Comparison of ENCODE assay signal across 8 mouse cellular contexts in the genomic region with DNA sequence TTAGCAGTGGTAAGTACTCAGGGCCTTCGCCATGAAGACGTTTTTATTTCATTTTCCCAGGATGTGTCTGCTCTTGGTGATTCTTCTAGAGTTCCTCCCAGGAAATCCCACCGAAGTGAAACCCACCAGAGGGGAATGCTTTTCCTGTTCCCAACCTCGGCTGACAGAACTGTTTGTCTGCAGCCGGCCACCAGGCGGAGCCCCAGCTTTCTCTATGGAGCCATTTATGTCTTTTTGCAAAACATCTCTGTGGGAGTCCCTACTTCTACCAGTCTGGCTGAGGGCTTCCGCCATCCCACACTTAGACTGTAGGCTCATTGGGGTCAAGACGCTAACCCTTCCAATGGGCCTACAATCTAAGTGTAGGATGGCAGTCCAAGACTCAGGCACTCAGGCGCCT. TPM values are rescaled to one million over a fixed set of nuclear protein-coding genes. Genes with fewer than 3 reads are reported as not detected.
A peak's percentile ranks its signal among the peaks of the same experiment; 100 is the strongest.
DNase-seq lines count a peak whose midpoint lies in the region; ATAC-seq and TF ChIP-seq lines count a peak whose summit lies in the region.

No protein-coding gene starts in this region.

- peak; percentile 57 for DNase-seq in ES-E14 (ENCODE audit: low read depth, low spot score)
- DNase-seq in brain, embryonic 14.5 days (ENCODE audit: low read depth), result peak; percentile 91
- DNase-seq in heart, postnatal 4 days, result peak; percentile 82
- peak; percentile 69 to 77 for DNase-seq in layer of hippocampus, adult 2 months (ENCODE audit: low spot score in 2 of 2)
- DNase-seq in lung, embryonic 14.5 days, result peak; percentile 93
- DNase-seq in retina, adult 2 months (ENCODE audit: low read depth, low spot score), result peak; percentile 22
- peak; percentile 56 for DNase-seq in urinary bladder, postnatal 25 days (ENCODE audit: low spot score)

- peak; percentile 82 for ATAC-seq in forebrain, embryonic 16.5 days
- ATAC-seq in lung, embryonic 14.5 days (ENCODE audit: insufficient read depth), result peak; percentile 76

- peaks cover 0 to 7% of the 10 kb centered on the region in 2 experiments; a peak in 2 of 4 replicates for H3K4me1 ChIP-seq in ES-E14 (ENCODE audit: control insufficient read depth in 2 of 2, insufficient read depth in 2 of 2, low read length in 2 of 2, poor library complexity in 1 of 2)
- peaks cover 10% of the 10 kb centered on the region for H3K4me1 ChIP-seq in forebrain, embryonic 16.5 days (replicated peaks; ENCODE audit: control insufficient read depth, insufficient read depth, low read length)
- H3K4me1 ChIP-seq in lung, embryonic 14.5 days (ENCODE audit: insufficient read depth), result no peaks in the 10 kb centered on the region

- 8% methylated on average over 9 of the region's 9 CpGs for WGBS in forebrain, embryonic 16.5 days
- 11% methylated on average over 9 of the region's 9 CpGs for WGBS in lung, embryonic 14.5 days

- in situ Hi-C loops in ES-E14 (cut with MboI; ENCODE audit: low sequenced_read_pairs in 2 of 2, unreplicated experiment in 2 of 2), result loop anchor here (10.0 to 25.0 kb wide), 2 partner anchors 293 to 301 kb away; partner anchors contain the start of gene Kcnk18 (in 1 of the 2)

- peak; percentile 94 for TF ChIP-seq CTCF in brain, embryonic 14.5 days (IDR thresholded peaks at IDR 0.05; ENCODE audit: borderline replicate concordance, extremely low read depth, insufficient read depth, insufficient read length)
- TF ChIP-seq CTCF in layer of hippocampus, adult 2 months (conservative IDR thresholded peaks at IDR 0.05), result peak; percentile 96
- TF ChIP-seq CTCF in lung, embryonic 14.5 days (IDR thresholded peaks at IDR 0.05; ENCODE audit: low read depth), result peak; percentile 85

- peak overlapping the region; percentile 37 to 54; a peak in 3 of 4 replicates for H3K4me3 ChIP-seq in ES-E14 (ENCODE audit: insufficient read depth in 1 of 2, low read depth in 1 of 2, low read length in 2 of 2, poor library complexity in 1 of 2, severe bottlenecking in 1 of 2)
- peak overlapping the region; percentile 32 for H3K4me3 ChIP-seq in forebrain, embryonic 16.5 days (replicated peaks; ENCODE audit: low read length)
- H3K4me3 ChIP-seq in layer of hippocampus, adult 2 months, result peak overlapping the region; percentile 49
- H3K4me3 ChIP-seq in lung, embryonic 14.5 days (ENCODE audit: low read depth, low read length), result peak overlapping the region; percentile 39

- no peak overlapping the region for H3K27ac ChIP-seq in ES-E14 (ENCODE audit: insufficient read depth, low read depth, low read length, poor library complexity, severe bottlenecking)
- no peak overlapping the region for H3K27ac ChIP-seq in forebrain, embryonic 16.5 days (ENCODE audit: low read length)
- peak overlapping the region; percentile 46; the same call in 1 of the 2 replicates for H3K27ac ChIP-seq in layer of hippocampus, adult 2 months
- H3K27ac ChIP-seq in lung, embryonic 14.5 days (ENCODE audit: low read depth), result peak overlapping the region; percentile 42; the same call in 1 of the 2 replicates

- H3K27me3 ChIP-seq in forebrain, embryonic 16.5 days (replicated peaks; ENCODE audit: control insufficient read depth, insufficient read depth, low read length), result peaks cover 4% of the 10 kb centered on the region
- H3K27me3 ChIP-seq in lung, embryonic 14.5 days (ENCODE audit: insufficient read depth, low read length), result no peaks in the 10 kb centered on the region; the same call in 1 of the 2 replicates

- no peak for TF ChIP-seq POLR2A in brain, embryonic 14.5 days (IDR thresholded peaks at IDR 0.05; ENCODE audit: borderline replicate concordance, extremely low read depth, insufficient read depth, insufficient read length, poor library complexity, severe bottlenecking)

- H3K4me2 ChIP-seq in forebrain, embryonic 16.5 days (ENCODE audit: low read length), result peak overlapping the region; percentile 48
- H3K4me2 ChIP-seq in lung, embryonic 14.5 days, result peak overlapping the region; percentile 68

- H3K36me3 ChIP-seq in ES-E14 (ENCODE audit: control insufficient read depth, insufficient read depth, low read length, poor library complexity, severe bottlenecking), result no peaks in the 10 kb centered on the region
- H3K36me3 ChIP-seq in forebrain, embryonic 16.5 days (ENCODE audit: control insufficient read depth, insufficient read depth), result no peaks in the 10 kb centered on the region
- no peaks in the 10 kb centered on the region for H3K36me3 ChIP-seq in lung, embryonic 14.5 days (ENCODE audit: insufficient read depth)

- H3K9me3 ChIP-seq in ES-E14 (ENCODE audit: control insufficient read depth, insufficient read depth, low read depth, low read length), result no peaks in the 10 kb centered on the region
- H3K9me3 ChIP-seq in forebrain, embryonic 16.5 days (ENCODE audit: control insufficient read depth, low read length), result no peaks in the 10 kb centered on the region
- no peaks in the 10 kb centered on the region for H3K9me3 ChIP-seq in lung, embryonic 14.5 days (ENCODE audit: low read depth, low read length)

- peak overlapping the region; percentile 10; the same call in 1 of the 2 replicates for H3K9ac ChIP-seq in ES-E14 (ENCODE audit: insufficient read depth, low read depth, low read length, poor library complexity, severe bottlenecking)
- peak overlapping the region; percentile 45; the same call in 1 of the 2 replicates for H3K9ac ChIP-seq in forebrain, embryonic 16.5 days (replicated peaks; ENCODE audit: low read depth, low read length)
- peak overlapping the region; percentile 49 for H3K9ac ChIP-seq in lung, embryonic 14.5 days

TF ChIP-seq in ES-E14, 5 proteins besides CTCF, POLR2A, EP300 and RAD21:
- TF ChIP-seq ZC3H11A (IDR thresholded peaks at IDR 0.05; ENCODE audit: borderline replicate concordance, low read depth, low read length) (peak; percentile 89), ZNF384 (IDR thresholded peaks at IDR 0.05; ENCODE audit: low read depth, low read length) (no peak), HCFC1 (IDR thresholded peaks at IDR 0.05; ENCODE audit: borderline replicate concordance, insufficient read depth, low read length) (no peak)

RNA-seq across cellular contexts. Expression of gene Eno4, which starts 31.8 kb away (rescaled TPM):
- total RNA-seq in ES-E14 (2012; rRNA removed), result 0.85 and 1.1 TPM in 2 replicates
- 1.5 and 1.6 TPM in 2 replicates for polyA plus RNA-seq in brain, embryonic 14.5 days (2012; rRNA removed)
- 1.6 and 1.7 TPM in 2 replicates for polyA plus RNA-seq in forebrain, embryonic 16.5 days (2015; fragmentation: Nextera tagmentation; extraction: Ambion mirVana)
- not detected for total RNA-seq in heart, postnatal 4 days (2021)
- 1 to 10 TPM; 1.5 to 1.9 TPM for total RNA-seq in layer of hippocampus, adult 2 months (2021)
- 0.50 and 0.88 TPM in 2 replicates for polyA plus RNA-seq in lung, embryonic 14.5 days (2014; fragmentation: Nextera tagmentation; extraction: Ambion mirVana)

RNA-seq across cellular contexts. Expression of gene Hspa12a, which starts 32.1 kb away (rescaled TPM):
- total RNA-seq in ES-E14 (2012; rRNA removed), result 2.9 and 3.0 TPM in 2 replicates
- polyA plus RNA-seq in brain, embryonic 14.5 days (2012; rRNA removed), result 46.8 and 64.6 TPM in 2 replicates
- 67.5 and 69.7 TPM in 2 replicates for polyA plus RNA-seq in forebrain, embryonic 16.5 days (2015; fragmentation: Nextera tagmentation; extraction: Ambion mirVana)
- 10 to 100 TPM; 27.1 to 31.3 TPM for total RNA-seq in heart, postnatal 4 days (2021)
- total RNA-seq in layer of hippocampus, adult 2 months (2021), result 100 to 1,000 TPM; 239 to 246 TPM
- polyA plus RNA-seq in lung, embryonic 14.5 days (2014; fragmentation: Nextera tagmentation; extraction: Ambion mirVana), result 3.9 and 4.6 TPM in 2 replicates

Comparison
In these comparisons a context has a peak if more than half of its experiments do, and no peak if none do; other contexts are left out.
1. DNase-seq: peak in every context shown above with its lines; median percentile 93 in lung, embryonic 14.5 days; 91 in brain, embryonic 14.5 days; 82 in heart, postnatal 4 days; 73 in layer of hippocampus, adult 2 months; 57 in ES-E14; 56 in urinary bladder, postnatal 25 days; 22 in retina, adult 2 months.
2. H3K27ac ChIP-seq: peak in layer of hippocampus, adult 2 months (single experiment) and lung, embryonic 14.5 days (single experiment); none in ES-E14 (single experiment) and forebrain, embryonic 16.5 days (single experiment).
3. RNA of gene Hspa12a, which starts 32.1 kb away (total RNA-seq): 239 to 246 TPM in layer of hippocampus, adult 2 months; 27.1 to 31.3 TPM in heart, postnatal 4 days and 2.9 to 3.0 TPM in ES-E14; every median in the first group is over 4 times any median in the second.
4. Peak in every context shown above with its lines, with median percentiles within 50 percentile points of each other: H3K4me3 ChIP-seq, H3K9ac ChIP-seq and CTCF ChIP-seq.